Mouse (Mus musculus): ENCODE results near the gene Gpx4.

The Gpx4 gene

DNA sequence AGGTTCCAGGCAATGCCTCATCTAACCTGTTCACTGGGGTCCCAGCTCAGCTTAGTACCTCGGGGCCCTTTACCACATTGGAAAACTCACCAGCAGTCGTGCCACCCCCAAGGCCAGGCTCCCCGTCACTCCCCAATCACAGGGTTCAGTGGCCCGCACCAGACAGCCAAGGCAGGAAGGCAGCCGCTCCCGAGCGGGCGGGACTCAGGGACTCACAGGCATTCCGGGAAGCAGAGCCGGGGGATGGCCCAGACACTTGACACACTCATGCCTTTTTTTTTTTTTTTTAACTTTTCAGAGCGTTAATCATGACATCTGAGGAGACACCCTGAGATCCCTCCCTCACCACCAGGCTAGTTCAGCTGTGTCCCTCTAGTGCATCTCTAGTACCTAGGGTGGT, 54.0 kb downstream of the Gpx4 start:
- in situ Hi-C loops (cut with MboI, MseI) = no loop called here

DNA sequence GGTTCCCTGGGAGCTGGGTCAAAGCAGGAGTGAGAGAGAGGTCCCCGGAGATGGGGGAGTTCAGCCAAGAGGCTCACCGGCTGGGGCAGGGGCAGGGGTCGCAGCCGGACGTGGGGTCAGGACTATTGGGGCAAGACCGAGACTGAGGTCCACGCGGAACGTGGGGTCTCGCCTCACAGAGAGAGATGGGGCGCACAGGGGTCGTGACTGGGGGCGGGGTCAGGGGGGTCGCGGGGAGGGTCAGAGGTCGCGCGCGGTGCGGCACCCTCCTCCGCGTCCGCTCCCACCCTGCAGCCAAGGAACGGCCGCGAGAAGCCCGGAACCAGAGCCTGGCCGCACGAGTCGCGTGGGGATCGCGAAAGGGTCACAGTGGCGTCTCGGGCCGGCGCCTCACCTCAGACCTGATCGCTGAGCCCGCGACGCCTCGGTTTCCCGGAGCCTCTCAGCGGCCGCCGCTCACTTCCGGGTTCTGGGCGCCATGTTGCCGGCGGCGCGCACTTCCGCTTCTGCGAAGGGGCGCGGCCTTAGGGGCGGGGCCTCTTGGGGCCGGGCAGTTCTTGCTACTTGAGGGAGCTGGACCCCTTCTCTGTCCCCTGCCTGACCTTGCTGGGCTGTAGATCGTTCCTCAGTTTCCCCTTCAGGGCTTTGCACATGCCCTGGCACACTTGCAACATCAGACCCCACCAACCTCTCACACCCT, 55.4 kb downstream of the Gpx4 start:
- in situ Hi-C loops (cut with MboI, MseI) = no loop called here

GRCm38 (mm10) chr10:80103032-80103431, 56.1 kb downstream of the Gpx4 start:
- in situ Hi-C loops (cut with MboI, MseI) = no loop called here

- in situ Hi-C loops (cut with MboI, MseI) = no loop called here
Measured at GRCm38 (mm10) chr10:80104181-80104580, 57.2 kb downstream of the Gpx4 start.

- in situ Hi-C loops (cut with MboI, MseI) = loop anchor here in 1 of 2 experiments (5.0 kb wide), 1 partner anchor 43 kb away; no protein-coding TSS in a partner anchor
Measured at GRCm38 (mm10) chr10:80105460-80105859, 58.5 kb downstream of the Gpx4 start, which contains the start of gene Sbno2. Sbno2 (minus strand) TSS chr10:80105571.

- in situ Hi-C loops (cut with MboI, MseI) = loop anchor here in 1 of 2 experiments (5.0 kb wide), 1 partner anchor 44 kb away; no protein-coding TSS in a partner anchor
Measured at GRCm38 (mm10) chr10:80105926-80106325, 59.0 kb downstream of the Gpx4 start.

All from T-helper 17 cell (primary cell).